Mouse (Mus musculus) small intestine, adult 2 months (tissue): Measurements from ENCODE around the gene Dnase1l2. TPM values are rescaled to one million over a fixed set of nuclear protein-coding genes. Genes with fewer than 3 reads are reported as not detected.
A peak's percentile ranks its signal among the peaks of the same experiment; 100 is the strongest.

Source experiments
- H3K27ac ChIP-seq: fragments of 200-500 bp; 2 replicates; pipeline ENCODE4 v1.5.1; 2012; ENCODE audit warnings: low read depth, low read length, control low read depth, inconsistent platforms; ENCODE audit not compliant: insufficient read depth
- H3K27me3 ChIP-seq: fragments of 200-500 bp; 2 replicates; pipeline ENCODE4 v1.6.1; 2012; ENCODE audit warnings: mild to moderate bottlenecking, moderate library complexity, low read length, inconsistent platforms; ENCODE audit not compliant: control insufficient read depth, insufficient read depth
- H3K36me3 ChIP-seq: fragments of 200-500 bp; 2 replicates; pipeline ENCODE4 v1.6.1; 2012; ENCODE audit warnings: mild to moderate bottlenecking, low read length, control low read depth, inconsistent platforms; ENCODE audit not compliant: control insufficient read depth, insufficient read depth
- H3K4me1 ChIP-seq: fragments of 200-500 bp; 2 replicates; pipeline ENCODE4 v1.6.1; 2012; ENCODE audit warnings: low read length, inconsistent platforms, mixed read lengths; ENCODE audit not compliant: control insufficient read depth, insufficient read depth, insufficient read length
- H3K4me3 ChIP-seq: fragments of 200-500 bp; 2 replicates; pipeline ENCODE4 v1.5.1; 2012; ENCODE audit warnings: low read depth, mild to moderate bottlenecking, control low read depth, inconsistent platforms, low read length, moderate library complexity
- CTCF ChIP-seq: fragments of 200-500 bp; IDR thresholded peaks from 2 replicates; pipeline ENCODE4 v1.5.1; 2012; ENCODE audit warnings: low read depth, mild to moderate bottlenecking, control low read depth, inconsistent platforms, low read length, moderate library complexity, mixed read lengths; ENCODE audit not compliant: insufficient replicate concordance, insufficient read length; ENCODE audit errors: extremely low read depth
- POLR2A ChIP-seq: fragments of 200-500 bp; IDR thresholded peaks from 2 replicates; pipeline ENCODE4 v1.6.1; 2012; ENCODE audit warnings: low read depth, mild to moderate bottlenecking, control low read depth, inconsistent platforms, low read length, moderate library complexity
- WGBS: fragments of 180-500 bp; shearing (Covaris S2); methylation state at CpG from one replicate; pipeline ENCODE4 v1.1.7; 2018; 5-methylcytosine and 5-hydroxymethylcytosine counted together
- polyA plus RNA-seq: library from polyadenylated mRNA; depleted of rRNA; stranded (reverse); fragments of >200 nt; gene quantifications from 2 replicates; pipeline ENCODE4 v1.2.3, GENCODE M21; 2012; rRNA removed

Dnase1l2 gene
- polyA plus RNA-seq, 1 experiment: 4.8 TPM

- H3K4me3 ChIP-seq: no peak overlapping the region
- H3K27ac ChIP-seq: no peak overlapping the region
- H3K27me3 ChIP-seq: no peaks in the 10 kb centered on the region
- TF ChIP-seq POLR2A: no peak
- TF ChIP-seq CTCF: no peak
- peaks cover 59% of the 10 kb centered on the region for H3K36me3 ChIP-seq
- no peaks in the 10 kb centered on the region for H3K4me1 ChIP-seq
- 93% methylated on average over 12 of the region's 12 CpGs for WGBS
Measured at GRCm38 (mm10) chr17:24407116-24407803, 35.6 kb downstream of the Dnase1l2 start.

DNA sequence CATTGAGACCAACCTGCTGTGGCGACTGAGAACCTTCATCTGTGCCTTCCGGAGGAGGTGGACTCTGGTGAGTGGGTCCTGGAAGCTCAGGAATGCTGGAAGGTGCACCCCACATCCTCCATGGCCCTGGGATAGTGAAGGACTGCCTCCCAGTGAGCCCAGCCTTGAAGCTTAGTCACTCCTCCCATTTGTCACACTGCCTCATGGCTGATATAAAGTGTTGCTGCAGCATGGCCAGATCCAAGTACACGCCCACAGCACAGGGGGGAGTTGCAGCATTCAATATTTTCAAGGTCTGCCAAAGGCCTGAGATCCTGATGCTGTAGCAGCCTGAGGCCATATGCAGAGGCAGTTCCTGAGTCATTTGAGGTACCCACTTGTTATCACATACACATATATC, 40.5 kb downstream of the Dnase1l2 start:
- Histone ChIP-seq H3K27ac (no peak overlapping the region), H3K36me3 (peaks cover 42% of the 10 kb centered on the region), H3K4me1 (no peaks in the 10 kb centered on the region), H3K27me3 (no peaks in the 10 kb centered on the region), H3K4me3 (no peak overlapping the region)
- no peak for TF ChIP-seq CTCF
- TF ChIP-seq POLR2A: no peak
- WGBS: 86% methylated on average over 3 of the region's 3 CpGs

GRCm38 (mm10) chr17:24394456-24394855, 48.4 kb downstream of the Dnase1l2 start:
- H3K36me3 ChIP-seq: peaks cover 11% of the 10 kb centered on the region
- WGBS: 76% methylated on average over 7 of the region's 7 CpGs
- no peak for TF ChIP-seq CTCF
- TF ChIP-seq POLR2A: no peak

DNA sequence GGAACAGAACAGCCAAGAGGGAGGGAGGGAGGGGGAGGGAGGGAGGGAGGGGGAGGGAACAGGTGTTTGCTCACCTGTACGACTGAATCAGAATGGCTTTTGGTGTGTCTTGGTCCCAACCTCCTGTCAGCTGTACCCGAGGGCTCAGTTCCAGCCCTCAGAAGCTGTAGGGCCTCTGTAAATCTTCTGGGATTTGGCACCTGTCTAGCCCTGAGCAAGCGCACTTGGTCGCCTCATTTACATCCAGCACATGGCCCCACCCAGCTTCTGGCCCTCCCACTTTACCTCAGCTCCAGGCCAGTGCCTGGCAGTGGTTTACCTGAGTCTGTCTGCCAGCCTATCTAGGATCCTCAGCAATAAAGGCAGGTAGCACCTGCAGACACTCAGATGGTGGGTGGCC, 49.4 kb downstream of the Dnase1l2 start:
- no peak for TF ChIP-seq POLR2A
- TF ChIP-seq CTCF: no peak
- 16% methylated on average over 4 of the region's 4 CpGs for WGBS

More at GRCm38 (mm10) chr17:24394456-24394855, 48.4 kb downstream of the Dnase1l2 start:
- Histone ChIP-seq H3K27ac (no peak overlapping the region), H3K4me3 (no peak overlapping the region), H3K27me3 (no peaks in the 10 kb centered on the region), H3K4me1 (no peaks in the 10 kb centered on the region; the same call in 1 of the 2 replicates)

DNA sequence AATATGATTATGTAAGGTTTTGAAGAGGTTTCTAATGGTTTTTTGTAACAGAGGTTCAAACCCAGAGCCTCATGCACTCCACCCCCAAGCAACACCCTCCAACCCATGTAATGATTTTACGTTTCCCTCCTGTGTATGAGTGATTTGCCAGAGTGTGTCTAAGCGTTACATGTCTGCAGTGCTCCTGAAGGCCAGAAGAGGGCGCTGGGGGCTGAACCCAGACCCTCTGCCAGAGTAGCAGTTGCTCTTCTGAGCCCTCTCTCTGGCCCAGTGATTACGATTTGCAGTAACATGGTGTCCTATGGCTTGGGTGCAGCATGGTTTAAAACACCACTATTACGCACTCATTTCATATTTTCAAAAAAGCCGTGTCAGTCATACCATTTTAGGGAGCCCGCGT, 51.8 kb downstream of the Dnase1l2 start:
- Histone ChIP-seq H3K4me1 (no peaks in the 10 kb centered on the region; the same call in 1 of the 2 replicates), H3K27me3 (no peaks in the 10 kb centered on the region), H3K4me3 (no peak overlapping the region), H3K36me3 (peaks cover 16% of the 10 kb centered on the region), H3K27ac (no peak overlapping the region)
- WGBS: 79% methylated on average over 8 of the region's 8 CpGs
- TF ChIP-seq CTCF: peak; percentile 41; the same call in 1 of the 2 replicates
- no peak for TF ChIP-seq POLR2A

More for the DNA sequence above, 49.4 kb downstream of the Dnase1l2 start:
- Histone ChIP-seq H3K4me3 (no peak overlapping the region), H3K36me3 (peaks cover 9% of the 10 kb centered on the region), H3K4me1 (no peaks in the 10 kb centered on the region; the same call in 1 of the 2 replicates), H3K27me3 (no peaks in the 10 kb centered on the region), H3K27ac (no peak overlapping the region)

Other genes starting within 250 kb of the Dnase1l2 start
- gene Tbc1d24, start 237.5 kb downstream of the Dnase1l2 start, polyA plus RNA-seq: 11.4 and 62.9 TPM in 2 replicates
- 1.3 and 1.6 TPM in 2 replicates for gene Ntn3, start 233.6 kb downstream of the Dnase1l2 start, polyA plus RNA-seq
- 4.2 and 4.6 TPM in 2 replicates for gene Tedc2, start 222.3 kb downstream of the Dnase1l2 start, polyA plus RNA-seq
- 4.1 and 8.4 TPM in 2 replicates for gene Ccnf, start 191.6 kb downstream of the Dnase1l2 start, polyA plus RNA-seq
- 0.01 TPM in 1 of 2 replicates, not detected in the other for gene Abca17, start 92.0 kb downstream of the Dnase1l2 start, polyA plus RNA-seq
- gene Abca3, start 91.2 kb downstream of the Dnase1l2 start, polyA plus RNA-seq: 14.2 and 37.0 TPM in 2 replicates
- gene Rnps1, start 28.5 kb downstream of the Dnase1l2 start, polyA plus RNA-seq: 44.2 and 76.7 TPM in 2 replicates
- gene Eci1, start 16.5 kb downstream of the Dnase1l2 start, polyA plus RNA-seq: 52.7 and 97.7 TPM in 2 replicates
- gene E4f1, start 27.2 kb upstream of the Dnase1l2 start, polyA plus RNA-seq: 52.9 and 74.5 TPM in 2 replicates
- 130 and 178 TPM in 2 replicates for gene Pgp, start 27.3 kb upstream of the Dnase1l2 start, polyA plus RNA-seq
- gene Bricd5, start 30.8 kb upstream of the Dnase1l2 start, polyA plus RNA-seq: 0.77 and 2.3 TPM in 2 replicates
- 16.9 and 33.7 TPM in 2 replicates for gene Mlst8, start 36.0 kb upstream of the Dnase1l2 start, polyA plus RNA-seq
- gene Caskin1, start 45.5 kb upstream of the Dnase1l2 start, polyA plus RNA-seq: 0.50 and 0.77 TPM in 2 replicates
- 75.8 and 113 TPM in 2 replicates for gene Traf7, start 84.8 kb upstream of the Dnase1l2 start, polyA plus RNA-seq
- gene Rab26, start 91.1 kb upstream of the Dnase1l2 start, polyA plus RNA-seq: 1.2 and 6.1 TPM in 2 replicates
- 26.1 and 31.9 TPM in 2 replicates for gene Pkd1, start 106.7 kb upstream of the Dnase1l2 start, polyA plus RNA-seq
- gene Tsc2, start 189.5 kb upstream of the Dnase1l2 start, polyA plus RNA-seq: 52.8 and 83.5 TPM in 2 replicates
- gene Nthl1, start 189.6 kb upstream of the Dnase1l2 start, polyA plus RNA-seq: 6.0 and 7.2 TPM in 2 replicates
- 35.6 and 44.9 TPM in 2 replicates for gene Slc9a3r2, start 207.2 kb upstream of the Dnase1l2 start, polyA plus RNA-seq
- gene Npw, start 215.4 kb upstream of the Dnase1l2 start, polyA plus RNA-seq: 2.0 and 6.5 TPM in 2 replicates
- 41.1 and 85.8 TPM in 2 replicates for gene Zfp598, start 226.6 kb upstream of the Dnase1l2 start, polyA plus RNA-seq
- 1.2 and 1.3 TPM in 2 replicates for gene Syngr3, start 246.8 kb upstream of the Dnase1l2 start, polyA plus RNA-seq